Mouse (Mus musculus) cerebellum, adult 2 months (tissue): ENCODE data around the gene Slc32a1. TPM values are rescaled to one million over a fixed set of nuclear protein-coding genes. Genes with fewer than 3 reads are reported as not detected.

Source experiments
- DNase-seq, 2 experiments: peaks; one replicate each; pipeline ENCODE4 v3.0.0; 2021
- H3K27ac ChIP-seq: fragments of 200-500 bp; 2 replicates; pipeline ENCODE4 v1.5.1; 2012; ENCODE audit warnings: low read length, control low read depth, inconsistent platforms; ENCODE audit not compliant: insufficient read depth
- H3K27me3 ChIP-seq: fragments of 200-500 bp; 2 replicates; pipeline ENCODE4 v1.6.1; 2012; ENCODE audit warnings: inconsistent platforms, mild to moderate bottlenecking, low read length, moderate library complexity; ENCODE audit not compliant: control insufficient read depth, insufficient read depth
- H3K4me1 ChIP-seq: fragments of 200-500 bp; 2 replicates; pipeline ENCODE4 v1.6.1; 2011; ENCODE audit warnings: low read length; ENCODE audit not compliant: control insufficient read depth, insufficient read depth
- H3K4me3 ChIP-seq: fragments of 200-500 bp; replicated peaks from 2 replicates; pipeline ENCODE3; 2011; ENCODE audit warnings: mild to moderate bottlenecking, low read depth, low read length, control low read depth; ENCODE audit not compliant: insufficient read depth
- CTCF ChIP-seq: fragments of 200-500 bp; IDR thresholded peaks from 2 replicates; pipeline ENCODE4 v1.5.1; 2011; ENCODE audit warnings: low read depth, mild to moderate bottlenecking, control low read depth, low read length, moderate library complexity, borderline replicate concordance; ENCODE audit not compliant: insufficient read depth
- POLR2A ChIP-seq: fragments of 200-500 bp; IDR thresholded peaks from 2 replicates; pipeline ENCODE4 v1.6.1; 2011; ENCODE audit warnings: low read length, control low read depth, borderline replicate concordance; ENCODE audit not compliant: insufficient read depth
- WGBS: fragments of 180-500 bp; shearing (Covaris S2); methylation state at CpG from one replicate; pipeline ENCODE4 v1.1.7; 2018; 5-methylcytosine and 5-hydroxymethylcytosine counted together
- polyA plus RNA-seq: library from polyadenylated mRNA; depleted of rRNA; stranded (reverse); fragments of >200 nt; gene quantifications from 2 replicates; pipeline ENCODE4 v1.2.3, GENCODE M21; 2012; rRNA removed

Gene Slc32a1
- polyA plus RNA-seq, 1 experiment: 218 TPM

- Histone ChIP-seq H3K4me1 (no peaks in the 10 kb centered on the region; the same call in 1 of the 2 replicates), H3K4me3 (no peak overlapping the region), H3K27me3 (no peaks in the 10 kb centered on the region), H3K27ac (no peak overlapping the region)
- WGBS: 68% methylated on average over 9 of the region's 9 CpGs
- TF ChIP-seq POLR2A (no peak), CTCF (no peak)
- DNase-seq: no peak
These were observed 44.1 kb downstream of the Slc32a1 start for GRCm38 (mm10) chr2:158654717-158655116.

GRCm38 (mm10) chr2:158655806-158656205, 45.2 kb downstream of the Slc32a1 start:
- WGBS: 71% methylated on average over 4 of the region's 4 CpGs
- no peak overlapping the region for H3K4me3 ChIP-seq
- no peak for TF ChIP-seq CTCF
- no peak for TF ChIP-seq POLR2A
- no peak for DNase-seq
- no peaks in the 10 kb centered on the region; the same call in 1 of the 2 replicates for H3K4me1 ChIP-seq
- H3K27me3 ChIP-seq: no peaks in the 10 kb centered on the region
- no peak overlapping the region for H3K27ac ChIP-seq

- no peak for TF ChIP-seq CTCF
- TF ChIP-seq POLR2A: no peak
- Histone ChIP-seq H3K27ac (no peak overlapping the region), H3K4me1 (no peaks in the 10 kb centered on the region; the same call in 1 of the 2 replicates), H3K4me3 (no peak overlapping the region), H3K27me3 (no peaks in the 10 kb centered on the region)
- DNase-seq: no peak
- WGBS: 55% methylated on average over 6 of the region's 6 CpGs
These were observed 48.3 kb downstream of the Slc32a1 start for GRCm38 (mm10) chr2:158658822-158659221.

GRCm38 (mm10) chr2:158659346-158659745, 48.8 kb downstream of the Slc32a1 start:
- Histone ChIP-seq H3K4me3 (no peak overlapping the region), H3K27me3 (no peaks in the 10 kb centered on the region), H3K27ac (no peak overlapping the region), H3K4me1 (no peaks in the 10 kb centered on the region; the same call in 1 of the 2 replicates)
- 80% methylated on average over 3 of the region's 3 CpGs for WGBS
- DNase-seq: no peak
- TF ChIP-seq CTCF (no peak), POLR2A (no peak)

- Histone ChIP-seq H3K27me3 (no peaks in the 10 kb centered on the region; the same call in 1 of the 2 replicates), H3K4me3 (no peak within 1 kb of the TSS), H3K4me1 (no peaks in the 10 kb centered on the region), H3K27ac (no peak within 1 kb of the TSS)
- TF ChIP-seq CTCF (no peak), POLR2A (no peak)
- DNase-seq: no peak
- WGBS: 78% methylated on average over 4 of the region's 4 CpGs
These were observed 54.5 kb downstream of the Slc32a1 start, which contains the start of gene Ppp1r16b for GRCm38 (mm10) chr2:158665098-158665497. TSS of gene Ppp1r16b (plus strand) at chr2:158665398.

Other genes with a start within 250 kb of the Slc32a1 start
- 1,048 and 1,100 TPM in 2 replicates for gene Snhg11, start 235.1 kb upstream of the Slc32a1 start, polyA plus RNA-seq
- gene Ralgapb, start 200.9 kb upstream of the Slc32a1 start, polyA plus RNA-seq: 53.3 and 54.4 TPM in 2 replicates
- 0.43 TPM in 1 of 2 replicates, not detected in the other for gene Adig, start 108.2 kb upstream of the Slc32a1 start, polyA plus RNA-seq
- 0.16 and 0.20 TPM in 2 replicates for gene Arhgap40, start 98.0 kb upstream of the Slc32a1 start, polyA plus RNA-seq
- 7.2 and 7.5 TPM in 2 replicates for gene Actr5, start 14.1 kb downstream of the Slc32a1 start, polyA plus RNA-seq
- gene Ppp1r16b, start 54.6 kb downstream of the Slc32a1 start, polyA plus RNA-seq: 59.8 and 65.2 TPM in 2 replicates
- gene Fam83d, start 157.3 kb downstream of the Slc32a1 start, polyA plus RNA-seq: 2.5 and 3.0 TPM in 2 replicates
- gene Dhx35, start 184.0 kb downstream of the Slc32a1 start, polyA plus RNA-seq: 23.1 and 23.3 TPM in 2 replicates